In the genomic region with DNA sequence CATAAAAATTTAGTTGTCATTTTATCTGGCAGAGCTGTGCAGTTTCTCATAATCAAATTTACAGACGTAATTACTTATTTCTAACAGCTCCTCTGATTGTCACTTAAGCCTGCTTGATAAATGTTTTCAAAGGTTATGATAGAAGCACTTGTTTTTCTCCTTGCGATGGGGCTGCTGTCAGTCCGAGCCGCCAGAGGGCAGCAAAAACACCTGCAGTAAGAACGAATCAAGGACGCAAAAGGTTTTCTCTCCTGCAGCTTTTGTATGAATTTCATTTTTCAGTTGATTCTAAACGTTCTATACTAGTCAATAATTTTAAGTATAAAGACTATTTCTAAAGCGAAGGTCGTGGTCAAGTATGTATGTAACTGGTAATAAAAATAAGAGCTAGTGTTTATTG, we compare ENCODE assay signal across 10 mouse cellular contexts.
A peak's percentile ranks its signal among the peaks of the same experiment; 100 is the strongest.
DNase-seq lines count a peak whose midpoint lies in the region; ATAC-seq and TF ChIP-seq lines count a peak whose summit lies in the region.
"Had no signal": no experiment of that assay in that cellular context is flagged by ENCODE, and none has a peak within 500 bp of the region (broad histone marks: within the 10 kb centered on the region; RNA-seq: fewer than 3 reads in every experiment).

No protein-coding gene starts in this region.

- H3K9me3 ChIP-seq in kidney, embryonic 16.5 days (ENCODE audit: low read length): no peaks in the 10 kb centered on the region
- H3K9me3 ChIP-seq in limb, embryonic 14.5 days (ENCODE audit: control insufficient read depth, low read length): no peaks in the 10 kb centered on the region
- H3K9me3 ChIP-seq: embryonic facial prominence, embryonic 13.5 days had no signal

- no peak overlapping the region for H3K4me3 ChIP-seq in kidney, embryonic 16.5 days (ENCODE audit: low read length)
- H3K4me3 ChIP-seq in bone marrow, adult 2 months (replicated peaks; ENCODE audit: control insufficient read depth, low read depth, low read length): no peak overlapping the region
- no peak overlapping the region for H3K4me3 ChIP-seq in embryonic fibroblast, embryonic 13.5 days (ENCODE audit: insufficient read depth, low read length)
- H3K4me3 ChIP-seq in limb, embryonic 14.5 days (replicated peaks; ENCODE audit: low read length): no peak overlapping the region
- H3K4me3 ChIP-seq: embryonic facial prominence, embryonic 13.5 days; myocyte had no signal

- no peaks in the 10 kb centered on the region for H3K4me1 ChIP-seq in kidney, embryonic 16.5 days (ENCODE audit: insufficient read depth, low read length)
- no peaks in the 10 kb centered on the region for H3K4me1 ChIP-seq in bone marrow, adult 2 months (ENCODE audit: control insufficient read depth, insufficient read depth, low read length)
- no peaks in the 10 kb centered on the region for H3K4me1 ChIP-seq in embryonic fibroblast, embryonic 13.5 days (ENCODE audit: control insufficient read depth, insufficient read depth, low read length)
- no peaks in the 10 kb centered on the region for H3K4me1 ChIP-seq in limb, embryonic 14.5 days (ENCODE audit: control insufficient read depth, insufficient read depth, low read length)
- H3K4me1 ChIP-seq: embryonic facial prominence, embryonic 13.5 days had no signal

- 8% methylated on average over 9 of the region's 9 CpGs for WGBS in kidney, embryonic 16.5 days
- 8% methylated on average over 9 of the region's 9 CpGs for WGBS in bone marrow, adult 2 months
- WGBS in limb, embryonic 14.5 days: 8% methylated on average over 9 of the region's 9 CpGs

- no peaks in the 10 kb centered on the region for H3K27me3 ChIP-seq in kidney, embryonic 16.5 days (ENCODE audit: insufficient read depth, low read length)
- H3K27me3 ChIP-seq in limb, embryonic 14.5 days (ENCODE audit: control insufficient read depth, insufficient read depth, low read length): no peaks in the 10 kb centered on the region
- H3K27me3 ChIP-seq: embryonic facial prominence, embryonic 13.5 days had no signal

- peak; percentile 49 for DNase-seq in kidney, adult 11 months
- DNase-seq in kidney, adult 9 months: peak; percentile 69
- DNase-seq in limb, embryonic 14.5 days (ENCODE audit: low spot score): peak; percentile 45
- peak; percentile 63 for DNase-seq in ovary, postnatal 36 days (ENCODE audit: low spot score)
- peak; percentile 31 to 49 for DNase-seq in urinary bladder, postnatal 36 days (ENCODE audit: low spot score in 2 of 2)

- ATAC-seq in kidney, embryonic 16.5 days (ENCODE audit: low FRiP score, low TSS enrichment): no peak
- ATAC-seq in limb, embryonic 14.5 days (ENCODE audit: low FRiP score, low read depth): no peak

- no peak for TF ChIP-seq POLR2A in bone marrow, adult 2 months (IDR thresholded peaks at IDR 0.05; ENCODE audit: borderline replicate concordance, control insufficient read depth, low read depth, low read length)
- no peak for TF ChIP-seq POLR2A in embryonic fibroblast, embryonic 13.5 days (IDR thresholded peaks at IDR 0.05; ENCODE audit: low read depth, low read length)
- no peak for TF ChIP-seq POLR2A in limb, embryonic 14.5 days (IDR thresholded peaks at IDR 0.05; ENCODE audit: borderline replicate concordance, extremely low read depth, insufficient read depth, insufficient read length)

- H3K4me2 ChIP-seq in kidney, embryonic 16.5 days (replicated peaks; ENCODE audit: low read depth, low read length): no peak overlapping the region
- no peak overlapping the region for H3K4me2 ChIP-seq in limb, embryonic 14.5 days (replicated peaks; ENCODE audit: low read depth, low read length, severe bottlenecking)
- H3K4me2 ChIP-seq: embryonic facial prominence, embryonic 13.5 days had no signal

- H3K27ac ChIP-seq in kidney, embryonic 16.5 days (ENCODE audit: low read length): no peak overlapping the region
- no peak overlapping the region for H3K27ac ChIP-seq in bone marrow, adult 2 months (ENCODE audit: control insufficient read depth, insufficient read depth, low read depth, low read length, poor library complexity)
- H3K27ac ChIP-seq in embryonic fibroblast, embryonic 13.5 days (ENCODE audit: insufficient read depth, low read length): no peak overlapping the region
- no peak overlapping the region for H3K27ac ChIP-seq in limb, embryonic 14.5 days (replicated peaks; ENCODE audit: low read depth, low read length)
- H3K27ac ChIP-seq: embryonic facial prominence, embryonic 13.5 days had no signal

- no peak overlapping the region for H3K9ac ChIP-seq in kidney, embryonic 16.5 days (replicated peaks; ENCODE audit: low read length)
- H3K9ac ChIP-seq in limb, embryonic 14.5 days (ENCODE audit: low read depth, low read length, severe bottlenecking): no peak overlapping the region
- H3K9ac ChIP-seq: embryonic facial prominence, embryonic 13.5 days had no signal

- no peaks in the 10 kb centered on the region for H3K36me3 ChIP-seq in kidney, embryonic 16.5 days (ENCODE audit: insufficient read depth, low read length)
- no peaks in the 10 kb centered on the region for H3K36me3 ChIP-seq in limb, embryonic 14.5 days (ENCODE audit: control insufficient read depth, insufficient read depth, low read length)
- H3K36me3 ChIP-seq: embryonic facial prominence, embryonic 13.5 days had no signal

- TF ChIP-seq CTCF in bone marrow, adult 2 months (IDR thresholded peaks at IDR 0.05; ENCODE audit: control insufficient read depth, insufficient read depth, low read length): peak; percentile 38; the same call in 1 of the 2 replicates
- peak; percentile 78 for TF ChIP-seq CTCF in embryonic fibroblast, embryonic 13.5 days (IDR thresholded peaks at IDR 0.05; ENCODE audit: borderline replicate concordance, insufficient read depth, low read length)
